Mouse (Mus musculus): ENCODE measurements at regions not wholly inside any gene's neighbourhood (a gene's known extent, or its start where the extent isn't known, plus 50 kb on each side); places are given as distances from the start of the nearest gene placed in this dataset.

DNA sequence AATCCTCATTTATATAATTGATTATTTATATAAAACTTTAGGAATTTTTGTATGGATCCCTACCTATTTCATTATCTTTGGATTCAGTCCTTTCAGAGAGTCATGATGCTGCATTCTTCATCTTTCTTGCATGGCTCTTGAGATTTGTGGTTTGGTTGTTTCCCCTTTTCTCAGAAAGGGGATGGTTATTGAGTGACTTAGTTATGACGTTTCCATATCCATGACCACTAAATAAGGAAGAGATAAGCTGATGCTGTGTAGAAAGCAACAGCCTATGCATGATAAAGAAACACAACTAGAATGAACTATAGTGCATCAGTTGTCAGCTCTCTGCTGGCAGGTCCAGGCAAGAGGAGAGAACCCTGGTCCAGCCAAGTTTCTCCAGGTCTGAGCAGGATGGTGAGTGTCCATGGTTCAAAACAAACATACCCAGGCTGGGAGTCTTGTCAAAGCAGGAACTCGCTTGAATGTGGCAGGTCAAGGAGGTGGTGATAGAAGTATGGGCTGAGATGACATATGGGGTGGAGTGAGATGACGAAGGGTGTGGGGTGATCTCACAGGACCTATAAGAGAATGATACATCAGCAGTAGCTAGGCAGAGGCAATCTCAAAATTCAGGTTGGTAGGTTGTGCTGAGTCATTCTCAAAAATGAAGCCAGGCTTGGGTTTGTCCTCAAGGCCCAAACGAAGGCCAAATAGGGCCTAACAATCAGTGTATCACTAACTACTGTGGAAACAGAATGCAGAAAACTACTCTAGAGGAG lies 196.5 kb downstream of the Ahr start:
- TF ChIP-seq POLR2A (IDR thresholded peaks at IDR 0.05; ENCODE audit: low read depth, low read length) (no peak), CTCF (conservative IDR thresholded peaks at IDR 0.05; ENCODE audit: insufficient read depth, insufficient read length, low read depth, low read length) (no peak)
